Mouse (Mus musculus) layer of hippocampus, adult 8-10 months (tissue): Measurements from ENCODE around the gene Gm49630. TPM values are rescaled to one million over a fixed set of nuclear protein-coding genes. Genes with fewer than 3 reads are reported as not detected.
"Not testable (repeated sequence)": the region's sequence is repeated elsewhere in the genome, so short reads cannot be mapped to it uniquely, and the experiment has no call there.

ENCODE experiments used
- DNase-seq, 2 experiments: peaks; one replicate each; pipeline ENCODE4 v3.0.0; 2022; ENCODE audit warnings: low spot score in 2 of 2
- total RNA-seq, 4 experiments: library from RNA; stranded (reverse); gene quantifications; 2 replicates each; pipeline ENCODE4 v1.2.4; 2022

Gm49630 gene
- total RNA-seq, 4 experiments from 2014 or later, result not detected

GRCm38 (mm10) chr17:7369401-7369800 is 2.4 kb downstream of the Gm49630 start:
- DNase-seq, result not testable (repeated sequence)

- not testable (repeated sequence) for DNase-seq
Measured at GRCm38 (mm10) chr17:7366676-7367374, 5.0 kb downstream of the Gm49630 start.

GRCm38 (mm10) chr17:7366265-7366664 is 5.5 kb downstream of the Gm49630 start:
- not testable (repeated sequence) for DNase-seq

- DNase-seq, result not testable (repeated sequence)
Measured at GRCm38 (mm10) chr17:7365615-7366014, 6.2 kb downstream of the Gm49630 start.

- DNase-seq, result not testable (repeated sequence)
Measured at GRCm38 (mm10) chr17:7360749-7361465, 10.9 kb downstream of the Gm49630 start.

GRCm38 (mm10) chr17:7359806-7360205 is 12.0 kb downstream of the Gm49630 start:
- DNase-seq, result not testable (repeated sequence)

- DNase-seq, result not testable (repeated sequence)
Measured at GRCm38 (mm10) chr17:7352596-7352995, 19.2 kb downstream of the Gm49630 start, which contains the start of gene Ttll2. Gene Ttll2, minus strand, starts transcription at chr17:7352696.

GRCm38 (mm10) chr17:7348765-7349164 is 23.0 kb downstream of the Gm49630 start:
- not testable (repeated sequence) for DNase-seq

- DNase-seq, result not testable (repeated sequence)
Measured at GRCm38 (mm10) chr17:7337381-7337780, 34.4 kb downstream of the Gm49630 start.

- not testable (repeated sequence) for DNase-seq
Measured at GRCm38 (mm10) chr17:7332745-7333144, 39.0 kb downstream of the Gm49630 start.

GRCm38 (mm10) chr17:7326415-7326814 is 45.4 kb downstream of the Gm49630 start:
- not testable (repeated sequence) for DNase-seq

- not testable (repeated sequence) for DNase-seq
Measured at GRCm38 (mm10) chr17:7324346-7324745, 47.4 kb downstream of the Gm49630 start, which contains the start of gene Tcp10a. Gene Tcp10a, plus strand, starts transcription at chr17:7324646.

- DNase-seq, result not testable (repeated sequence)
Measured at GRCm38 (mm10) chr17:7319789-7320188, 52.0 kb downstream of the Gm49630 start.

- not testable (repeated sequence) for DNase-seq
Measured at GRCm38 (mm10) chr17:7315693-7316382, 55.9 kb downstream of the Gm49630 start.

- DNase-seq, result peak; percentile 73 to 74
Measured at GRCm38 (mm10) chr17:7306278-7307196, 65.2 kb downstream of the Gm49630 start.

Other genes starting within 250 kb of the Gm49630 start
- gene Rps6ka2, start 201.9 kb downstream of the Gm49630 start, total RNA-seq, result 10 to 100 TPM; 32.1 to 43.0 (median 37.4) TPM
- under 1 TPM in 1 of 4 experiments, not detected in 3; 0.43 TPM for gene Tcp10a, start 47.3 kb downstream of the Gm49630 start, total RNA-seq
- gene Ttll2, start 19.3 kb downstream of the Gm49630 start, total RNA-seq, result not detected
- gene Unc93a2, start 13.5 kb upstream of the Gm49630 start, total RNA-seq, result not detected